Mouse (Mus musculus) lung, postnatal 4 days (tissue): ENCODE results near the gene Hdac4.

Experiments used
- DNase-seq, 2 experiments: peaks; one replicate each; pipeline ENCODE4 v3.0.0; 2021

Gene Hdac4

DNA sequence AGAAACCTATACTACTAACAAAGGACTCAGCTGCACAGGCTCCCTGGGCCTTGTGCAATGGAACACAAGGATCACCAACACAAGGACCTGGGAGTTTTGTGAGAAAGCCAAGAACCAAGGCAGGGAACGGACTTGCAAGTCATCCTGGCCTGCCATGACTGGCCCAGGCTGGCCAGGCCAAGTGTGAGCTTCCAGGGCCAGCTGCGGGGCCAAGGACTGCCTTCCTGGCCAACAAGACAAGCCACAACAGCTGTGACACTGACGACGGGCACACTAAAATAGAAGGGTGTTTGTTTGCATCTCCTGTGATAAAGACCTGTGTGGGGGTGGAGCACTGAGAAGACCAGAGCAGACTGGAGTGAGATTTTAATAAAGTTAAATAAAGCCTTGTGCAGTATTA lies 96.0 kb downstream of the Hdac4 start:
- peak; percentile 24 to 69 for DNase-seq

DNA sequence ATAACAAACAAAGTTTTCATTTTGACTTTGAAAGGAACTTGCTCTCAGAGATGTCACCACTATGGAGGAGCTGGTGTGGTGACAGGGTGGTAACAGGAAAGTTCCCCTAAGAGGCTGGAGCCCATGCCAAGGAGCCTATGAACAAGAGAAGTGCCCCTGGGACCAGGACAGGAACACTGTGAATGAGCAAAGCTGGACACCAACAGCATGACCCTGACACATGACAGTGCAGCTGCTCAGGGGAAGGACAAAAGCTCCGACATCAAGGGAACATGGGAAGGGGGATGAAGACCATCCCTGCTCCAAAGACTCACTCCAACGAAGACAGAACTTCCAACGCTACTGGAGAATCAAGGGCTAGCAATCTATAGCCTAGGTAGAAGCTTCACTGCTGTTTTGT lies 97.0 kb downstream of the Hdac4 start:
- no peak for DNase-seq

DNA sequence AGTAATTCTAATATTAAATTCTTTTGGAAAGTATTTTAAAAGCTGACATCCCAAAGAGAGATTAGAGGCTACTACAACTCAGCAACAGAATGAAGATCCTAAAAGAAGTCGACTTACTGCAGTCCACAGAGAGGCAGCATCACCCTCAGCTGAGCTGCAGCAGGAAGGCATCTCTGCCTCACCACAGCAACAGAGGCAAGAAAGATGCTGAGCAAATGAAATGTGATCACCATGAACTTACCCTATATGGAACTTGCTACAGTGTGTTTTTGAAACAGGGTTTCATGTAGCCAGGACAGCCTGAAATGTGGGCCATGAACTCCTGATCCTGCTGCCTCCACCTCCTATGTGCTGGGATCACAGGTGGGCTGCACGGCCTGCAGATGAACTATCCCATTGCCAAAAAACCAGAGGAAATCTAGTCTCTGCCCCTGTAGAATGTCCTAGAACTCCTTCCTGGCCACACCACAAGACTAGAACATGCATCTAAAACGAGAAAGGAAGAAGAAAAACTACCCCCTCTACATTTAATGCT lies 98.4 kb downstream of the Hdac4 start:
- peak in 1 of 2 experiments; percentile 8 for DNase-seq

DNA sequence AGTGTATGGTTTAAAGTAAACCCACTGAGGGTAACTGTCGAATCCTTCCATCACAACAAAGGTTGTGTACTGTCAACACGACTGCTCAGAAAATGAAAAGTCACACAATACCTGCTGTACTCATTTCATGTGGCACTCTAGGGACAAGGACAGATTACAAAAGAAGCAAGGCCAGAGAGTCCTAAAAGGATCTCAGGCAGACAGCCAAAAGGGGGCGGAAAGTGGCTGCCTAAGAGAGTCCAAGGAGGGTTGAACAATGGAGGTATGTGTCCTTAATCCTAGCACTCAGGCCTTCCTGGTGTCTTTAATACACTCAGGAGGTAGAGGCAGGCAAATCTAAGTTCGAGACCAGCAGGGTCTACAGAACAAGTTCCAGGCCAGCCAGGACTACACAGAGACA lies 103.2 kb downstream of the Hdac4 start:
- no peak for DNase-seq

DNA sequence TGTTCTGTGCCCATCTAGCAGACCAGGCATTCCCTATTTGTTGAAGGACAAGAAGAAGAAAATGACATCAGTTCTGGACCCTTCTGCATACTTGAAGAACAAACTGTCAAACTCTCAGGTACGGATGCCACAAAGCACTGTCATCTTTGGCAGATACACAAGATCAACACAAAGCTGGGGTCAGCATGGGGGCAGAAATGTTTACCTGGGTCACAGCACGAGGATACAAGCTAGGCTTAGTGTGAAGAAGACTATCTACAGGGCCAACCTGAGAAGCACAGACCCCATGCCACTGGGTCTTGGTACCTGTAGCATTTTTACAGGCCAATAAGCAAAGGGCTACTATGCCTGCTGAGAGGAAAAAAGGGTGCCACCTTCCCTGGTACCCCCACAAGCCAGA lies 107.7 kb downstream of the Hdac4 start:
- DNase-seq, result no peak

DNA sequence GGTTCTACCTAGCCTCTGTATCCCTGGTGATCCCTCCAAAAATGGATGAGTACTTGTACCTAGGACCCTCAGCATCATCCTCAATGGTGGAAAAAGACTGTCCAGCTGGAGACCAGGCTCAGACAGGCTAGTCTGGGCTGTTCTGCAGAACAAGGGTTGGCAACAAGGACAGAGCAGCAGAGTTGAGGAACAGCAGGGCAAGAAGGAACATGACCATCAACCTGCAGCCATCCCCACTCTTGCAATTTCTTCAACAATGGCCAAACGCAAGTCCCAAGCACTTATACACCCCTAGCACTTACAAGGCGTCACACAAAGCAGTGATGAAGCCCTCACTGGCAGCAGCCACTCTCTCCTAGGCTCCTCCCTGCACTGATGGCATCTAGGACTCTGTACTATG lies 108.2 kb downstream of the Hdac4 start:
- no peak for DNase-seq

DNA sequence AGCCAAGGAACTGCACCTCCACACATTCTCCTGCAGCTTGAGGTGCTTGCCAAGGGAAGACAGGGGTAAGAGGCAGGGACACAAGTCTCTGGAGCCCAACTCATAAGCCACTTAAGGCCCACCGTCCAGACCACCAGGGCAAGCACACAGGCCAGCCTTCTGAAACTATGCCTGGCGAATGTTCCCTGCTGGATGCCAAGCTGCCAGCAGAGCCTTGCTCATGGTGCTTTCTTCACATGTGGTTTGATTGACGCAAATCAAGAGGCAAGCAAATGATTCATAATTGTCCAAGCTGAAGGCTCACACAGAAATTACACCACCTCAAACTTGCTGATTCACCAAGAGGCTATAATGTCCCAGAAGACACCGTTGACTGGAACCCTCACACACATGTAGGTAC lies 108.7 kb downstream of the Hdac4 start:
- no peak for DNase-seq

DNA sequence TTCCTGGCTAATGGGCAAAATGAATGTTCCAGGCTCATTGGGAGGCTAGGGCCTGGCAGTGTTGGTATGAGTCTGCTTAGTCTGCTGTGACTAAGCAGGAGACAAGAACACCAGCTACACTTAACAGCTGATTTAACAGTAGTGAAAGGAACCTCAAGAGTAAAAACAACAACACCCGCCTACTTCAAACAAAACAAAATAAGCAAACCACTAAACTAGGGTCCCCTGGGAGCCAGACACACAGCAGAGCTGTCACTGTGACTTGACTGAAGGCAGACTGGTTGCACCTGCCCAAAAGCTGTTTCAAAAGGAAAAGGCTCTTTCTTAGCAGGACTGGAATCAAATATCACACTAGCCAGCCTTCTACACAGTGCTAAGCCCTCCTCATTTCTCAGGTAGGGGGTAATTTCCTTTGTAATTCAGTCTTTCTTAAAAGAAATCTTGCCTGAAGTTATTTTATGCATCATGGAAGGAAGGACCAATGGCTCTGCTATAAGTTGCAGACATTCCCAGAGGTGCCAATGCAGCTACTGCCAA lies 109.2 kb downstream of the Hdac4 start:
- DNase-seq, result no peak

DNA sequence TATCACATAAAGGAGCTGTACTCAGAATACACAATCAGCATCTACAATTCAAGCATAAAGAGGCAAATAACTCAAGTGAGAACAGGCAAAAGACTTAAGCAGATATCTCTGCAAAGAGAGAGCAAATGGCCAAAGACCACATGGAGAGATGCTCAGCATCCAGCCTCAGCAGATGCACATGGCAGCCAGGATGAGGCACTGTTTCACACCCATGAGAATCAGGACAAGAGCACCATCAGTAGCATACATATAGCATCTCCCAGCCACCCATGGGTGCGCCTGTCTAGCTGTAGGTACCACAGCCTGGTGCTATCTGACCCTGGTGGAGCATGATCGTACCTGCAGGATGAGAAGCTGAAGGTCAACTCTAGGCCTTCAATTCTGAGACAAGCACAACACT lies 110.8 kb downstream of the Hdac4 start:
- no peak for DNase-seq

DNA sequence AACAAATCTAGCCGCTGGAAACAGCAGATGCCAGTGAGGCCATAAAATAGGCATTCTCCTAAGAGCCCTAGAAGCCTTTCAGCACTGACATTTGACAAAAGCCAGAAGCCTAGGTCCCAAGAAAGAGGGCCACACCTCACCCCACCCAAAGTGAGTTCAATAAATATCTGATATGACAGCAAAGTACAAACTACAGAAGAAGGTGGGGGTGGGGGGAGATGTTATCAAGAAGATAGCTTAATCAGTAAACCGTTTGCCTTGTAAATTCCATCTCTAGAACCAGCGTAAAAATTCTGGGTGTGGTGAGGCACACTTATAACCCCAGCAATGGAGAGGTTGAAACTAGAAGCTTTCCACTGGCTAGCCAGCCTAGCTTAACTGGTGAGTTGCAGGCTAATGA lies 111.5 kb downstream of the Hdac4 start:
- no peak for DNase-seq

DNA sequence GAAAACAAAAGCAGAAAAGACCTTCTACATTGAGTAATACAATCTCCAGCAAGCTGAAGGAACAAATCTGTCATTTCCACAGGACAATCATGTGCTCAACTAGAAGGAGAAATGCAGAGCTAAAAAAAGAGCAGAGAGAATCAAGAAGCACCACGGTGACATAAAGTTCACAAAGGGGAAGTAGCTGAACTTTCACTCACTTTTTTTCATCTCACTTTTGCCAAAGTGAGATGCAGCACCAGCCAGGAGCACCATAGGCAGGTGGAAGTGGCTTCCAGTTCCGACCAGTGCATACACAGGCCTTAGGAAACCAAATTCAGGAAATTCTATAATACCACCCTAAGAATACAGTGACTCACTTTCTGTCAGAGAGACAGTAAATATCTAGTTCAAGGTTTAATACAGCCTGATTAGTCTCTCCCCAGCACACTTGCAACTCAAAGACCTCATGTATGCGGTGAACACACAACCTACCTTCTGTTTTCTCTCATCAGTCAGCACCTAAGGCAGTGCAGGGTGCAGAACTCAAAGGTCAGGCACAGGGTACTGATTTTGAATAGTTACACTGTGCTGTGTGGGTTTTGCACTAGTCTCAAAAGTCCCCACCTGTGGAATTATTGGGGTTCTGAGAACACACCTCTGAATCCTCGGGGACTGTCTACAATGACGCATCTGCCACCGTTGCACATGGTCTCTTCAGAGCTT lies 112.5 kb downstream of the Hdac4 start:
- DNase-seq, result no peak

DNA sequence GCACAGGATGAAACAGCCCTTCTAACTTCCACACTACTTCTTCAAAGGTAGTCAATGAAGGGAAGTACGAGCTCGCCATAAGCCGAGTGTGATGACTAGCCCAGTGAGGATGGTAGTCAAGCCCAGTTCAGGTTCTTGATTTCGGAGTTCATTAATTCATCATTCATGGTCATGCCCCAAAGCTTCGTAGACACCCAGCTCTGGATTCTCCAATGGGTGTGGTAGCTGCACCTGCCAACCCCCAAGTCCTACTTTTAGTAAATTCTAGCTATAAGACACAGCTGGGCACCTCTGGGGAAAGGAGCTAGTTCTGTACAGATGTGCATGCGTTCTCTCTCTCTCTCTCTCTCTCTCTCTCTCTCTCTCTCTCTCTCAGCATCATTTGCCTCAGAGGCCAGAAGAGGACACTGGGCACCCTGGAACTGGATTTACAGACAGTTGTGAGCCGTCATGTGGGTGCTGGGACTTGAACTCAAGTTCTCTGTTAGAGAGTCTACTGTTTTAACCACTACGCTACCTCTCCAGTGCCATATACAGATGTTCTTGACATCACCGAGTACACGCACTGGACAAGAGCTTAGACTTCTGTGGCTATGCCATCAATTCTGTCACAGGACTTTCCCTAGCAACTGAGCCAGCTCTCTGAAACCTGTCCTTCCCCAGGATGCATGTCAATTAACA lies 113.2 kb downstream of the Hdac4 start:
- no peak for DNase-seq

DNA sequence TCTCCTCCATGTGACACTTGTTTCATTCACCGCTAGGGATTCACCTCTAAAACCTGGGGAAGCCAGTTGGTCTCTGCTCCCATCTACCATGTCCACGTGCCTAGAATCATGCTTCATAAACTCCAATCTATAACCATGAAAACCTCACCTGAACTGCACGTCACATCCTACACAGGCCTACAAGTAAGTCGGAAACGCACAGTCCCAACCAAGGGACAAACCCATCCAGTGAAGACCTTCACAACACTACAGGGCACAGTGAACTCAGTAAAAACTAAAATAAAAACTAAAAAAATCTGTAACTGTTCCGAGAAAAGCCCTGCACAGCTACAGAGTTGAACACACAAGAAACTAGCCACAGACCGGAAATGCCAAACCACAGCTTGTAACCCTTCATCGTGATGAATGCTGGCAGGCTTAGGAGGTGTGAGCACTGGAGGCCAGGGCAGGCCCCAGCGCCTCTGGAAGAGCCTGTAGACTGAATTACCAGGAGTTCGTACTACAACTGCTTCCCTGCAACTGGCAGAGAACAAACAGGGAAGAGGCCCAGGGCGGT lies 115.4 kb downstream of the Hdac4 start:
- DNase-seq, result peak; percentile 55 to 58

DNA sequence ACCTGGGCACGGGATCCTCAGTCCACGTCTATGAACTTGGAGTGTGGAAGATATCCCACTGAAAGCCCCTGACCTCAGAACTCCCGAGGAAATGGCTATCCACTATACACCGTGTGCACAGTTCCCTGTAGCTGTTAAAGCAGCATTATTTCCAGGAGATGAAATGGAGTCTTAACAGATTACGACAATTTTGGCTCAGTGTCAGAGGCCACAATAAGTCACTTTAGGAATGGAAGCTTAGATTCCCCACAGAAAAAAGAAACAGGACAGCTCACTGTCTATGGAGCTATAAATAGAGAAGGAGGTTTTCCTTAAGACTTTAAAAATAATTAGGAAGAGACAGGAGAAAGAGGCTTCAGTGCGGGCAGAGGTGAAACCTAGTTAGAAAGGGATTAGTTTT lies 120.2 kb downstream of the Hdac4 start:
- DNase-seq, result no peak

DNA sequence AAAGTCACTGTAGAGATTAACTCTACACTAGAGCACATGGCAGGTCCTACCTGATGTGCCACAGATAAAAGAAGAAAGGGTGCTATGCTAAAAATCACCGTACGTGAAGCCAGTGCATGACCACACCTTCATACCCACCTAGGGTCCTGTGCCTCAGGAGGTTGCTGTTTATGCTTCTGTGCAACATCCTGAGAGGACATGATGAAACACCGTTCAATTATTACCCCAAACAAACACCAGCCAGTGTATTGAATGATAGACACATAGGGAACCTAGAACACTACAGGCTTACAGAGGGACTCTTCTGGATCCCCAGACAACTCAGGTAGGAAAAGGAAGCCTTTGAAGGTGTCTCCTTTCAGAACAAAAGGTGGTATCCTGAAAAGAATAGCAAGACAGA lies 120.8 kb downstream of the Hdac4 start:
- DNase-seq, result no peak

DNA sequence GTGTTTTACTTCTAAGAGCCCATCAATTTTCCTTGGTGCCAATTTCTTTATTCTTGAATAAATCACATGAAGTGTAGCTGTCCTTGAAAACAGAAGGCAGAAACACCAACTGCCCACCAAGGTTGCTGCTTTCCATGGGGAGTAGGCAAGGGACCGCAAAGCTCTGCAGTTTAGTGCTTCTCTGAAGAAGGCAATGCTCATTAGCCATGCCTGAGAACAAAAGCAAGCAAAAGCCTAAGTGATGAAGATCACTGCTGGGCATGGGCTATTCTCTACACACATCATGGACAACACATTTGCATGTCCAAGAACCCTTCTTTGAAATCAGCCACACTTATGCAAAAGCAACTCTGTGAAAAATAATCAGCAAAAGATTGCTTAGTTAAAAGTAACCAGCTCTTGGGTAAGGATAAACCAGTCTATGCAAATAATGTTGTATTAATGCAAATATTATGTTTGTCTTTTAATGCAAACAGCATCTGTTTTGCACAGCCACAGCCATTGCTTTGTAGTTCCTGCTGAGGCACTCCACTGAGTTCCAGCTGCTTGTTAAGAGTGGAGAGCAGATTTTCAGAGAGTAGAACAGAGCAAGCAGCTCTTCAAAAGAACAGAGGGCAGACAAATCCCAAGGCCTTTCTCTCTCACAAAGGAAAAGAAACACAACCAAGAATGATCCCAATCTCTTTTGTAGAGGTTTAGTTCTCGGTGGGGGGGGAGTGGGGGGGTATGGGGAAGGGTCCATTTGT lies 125.4 kb downstream of the Hdac4 start:
- no peak for DNase-seq

DNA sequence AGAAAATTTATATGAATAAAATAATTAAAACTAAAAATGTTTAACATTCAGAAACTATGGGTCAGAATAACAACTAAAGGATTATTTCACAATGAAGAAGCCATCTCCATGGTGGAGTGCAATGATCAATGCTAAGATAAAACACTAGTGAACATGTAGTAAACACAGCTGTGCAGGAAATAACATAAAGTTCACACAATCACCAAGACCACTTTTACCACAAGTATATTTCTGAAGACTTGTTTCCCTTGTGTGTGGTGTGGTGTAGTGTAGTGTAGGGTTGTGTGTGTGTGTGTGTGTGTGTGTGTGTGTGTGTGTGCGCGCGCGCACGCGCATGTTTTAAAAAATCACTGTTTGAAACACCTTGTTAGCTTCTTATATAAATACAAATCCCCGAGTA lies 126.0 kb downstream of the Hdac4 start:
- DNase-seq, result no peak

DNA sequence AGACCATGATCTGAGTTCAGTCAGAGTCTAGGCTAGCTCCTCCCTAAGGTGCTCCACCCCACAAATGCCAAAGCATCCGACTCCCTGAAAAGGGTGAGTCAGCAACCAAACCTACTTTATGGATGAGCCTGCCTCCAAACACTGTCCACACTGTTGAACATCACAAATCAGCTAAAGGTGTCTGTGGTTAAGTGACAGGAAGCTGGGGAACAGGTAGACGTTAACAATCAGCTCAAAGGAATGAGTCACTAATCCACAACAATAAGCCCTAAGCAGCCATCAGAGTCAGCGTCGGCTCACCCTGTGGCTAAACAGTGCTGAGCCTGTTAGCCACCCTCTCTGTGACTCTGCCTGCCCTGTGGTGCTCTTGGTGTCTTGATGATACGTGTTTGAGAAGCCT lies 131.2 kb downstream of the Hdac4 start:
- DNase-seq, result no peak

DNA sequence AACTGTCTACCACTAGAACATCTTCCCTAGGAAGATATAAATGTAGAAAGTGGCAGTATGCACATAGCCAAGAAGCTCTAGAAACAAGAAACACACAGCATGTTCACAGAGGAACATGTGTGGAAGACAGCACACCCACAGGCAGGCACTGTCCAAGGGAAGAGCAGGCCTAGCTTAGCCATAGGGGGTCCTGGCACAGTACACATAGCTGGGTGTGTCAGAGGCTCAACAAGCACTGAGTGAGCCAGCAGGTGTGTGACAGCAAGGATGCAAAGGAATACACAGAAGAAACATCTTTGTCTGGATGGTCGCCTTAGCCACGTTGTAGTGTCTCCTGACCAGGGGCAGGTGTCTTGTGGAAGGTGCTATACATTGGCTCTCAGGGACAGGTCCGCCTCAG lies 132.2 kb downstream of the Hdac4 start:
- no peak for DNase-seq

DNA sequence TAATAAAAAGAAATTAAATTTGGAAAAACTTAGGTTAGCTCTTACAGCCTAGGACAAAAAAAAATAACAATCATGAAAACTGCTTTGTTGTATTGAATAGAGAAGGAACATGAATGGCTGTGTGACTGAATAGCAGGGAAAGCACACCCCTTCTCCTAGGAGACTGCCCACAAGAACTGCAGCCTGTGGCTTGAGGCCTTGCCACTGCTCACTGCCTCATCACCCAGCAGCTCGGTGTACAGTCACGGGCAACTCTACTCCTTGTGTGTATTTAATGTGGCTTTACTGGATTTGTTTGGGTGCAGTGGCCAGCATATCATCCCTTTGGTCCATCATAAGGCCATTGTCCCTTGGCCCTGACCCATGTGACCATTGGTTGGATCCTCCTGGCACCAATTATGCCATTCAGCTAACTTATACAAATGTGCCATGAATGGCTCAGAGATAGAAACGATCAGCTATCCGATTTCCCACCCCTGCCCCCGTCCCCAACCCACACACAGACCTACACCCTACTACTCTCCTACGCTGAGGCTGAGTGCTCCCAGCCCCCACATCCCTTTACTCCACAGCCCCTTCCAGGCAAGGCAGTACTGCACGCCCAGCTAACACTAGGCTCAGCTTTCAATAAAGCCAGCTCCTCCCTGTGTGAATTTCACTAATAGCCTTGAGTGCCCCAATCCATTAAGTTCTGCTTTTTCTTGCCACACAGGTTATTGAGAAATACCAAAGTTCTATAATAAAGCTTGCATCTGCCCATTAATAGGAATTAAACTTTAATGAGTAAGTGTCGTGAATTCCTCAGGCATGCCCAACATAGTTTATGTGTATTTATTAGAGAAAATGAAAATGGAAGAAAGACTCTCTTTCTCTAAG lies 134.1 kb downstream of the Hdac4 start:
- no peak for DNase-seq

DNA sequence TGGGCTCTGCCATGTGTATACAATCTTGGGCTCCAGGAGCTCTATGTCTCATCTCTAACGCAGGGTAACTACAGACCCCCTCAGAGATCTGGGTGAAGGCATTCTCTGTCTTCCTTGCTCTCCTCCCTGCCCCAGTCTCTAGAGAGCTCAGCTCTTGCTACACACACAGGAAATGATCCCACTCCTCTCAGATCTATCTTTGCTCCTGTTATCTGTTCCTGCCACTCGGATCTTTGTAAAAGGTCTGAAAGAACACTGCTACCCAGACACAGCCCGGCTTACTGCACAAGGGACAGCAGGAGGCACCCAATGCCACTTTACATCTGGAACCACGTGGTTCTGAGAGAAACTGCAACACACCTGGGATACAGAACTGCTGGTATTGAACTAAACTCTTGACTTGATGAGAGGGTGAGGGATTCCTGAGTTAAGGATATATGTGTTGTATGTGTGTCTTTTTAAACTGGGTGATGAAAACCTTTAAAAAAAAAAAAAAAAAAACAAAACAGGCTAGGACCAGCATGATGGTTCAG lies 134.9 kb downstream of the Hdac4 start:
- DNase-seq, result no peak

DNA sequence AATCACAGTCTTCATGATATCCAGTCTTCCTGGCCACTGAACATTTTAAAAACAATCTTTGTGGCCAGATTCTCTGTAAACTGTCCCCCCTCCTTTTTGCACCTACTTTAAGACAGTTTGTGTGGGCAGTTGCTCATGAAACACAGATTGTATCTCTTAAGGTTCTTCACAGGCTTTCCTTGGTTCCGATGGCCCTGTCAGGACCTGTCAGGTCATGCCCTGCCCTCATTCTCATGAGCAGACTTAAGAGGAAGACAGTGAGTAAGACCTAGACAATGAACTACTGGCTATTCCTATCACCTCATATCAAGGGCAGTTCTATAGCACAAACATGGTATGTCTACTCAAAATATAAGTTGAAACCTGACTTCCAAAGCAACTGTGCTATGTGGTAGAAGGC lies 135.9 kb downstream of the Hdac4 start:
- DNase-seq, result no peak
